Mouse (Mus musculus) forebrain, embryonic 16.5 days (tissue): ENCODE data around the gene Bcr. TPM values are rescaled to one million over a fixed set of nuclear protein-coding genes. Genes with fewer than 3 reads are reported as not detected.

Experiments
- ATAC-seq: fragments of 200-750 bp; cut with Nextera tagmentation; 2 replicates; pipeline ENCODE4 v1.8.0; 2017; ENCODE audit warnings: mild to moderate bottlenecking, moderate library complexity
- H3K27ac ChIP-seq: fragments of 300-500 bp; sonication (generic); 2 replicates; pipeline ENCODE4 v1.5.1; 2014; ENCODE audit warnings: low read length, control low read depth
- H3K27me3 ChIP-seq: fragments of 300-500 bp; sonication (generic); replicated peaks from 2 replicates; pipeline ENCODE4 v1.6.1; 2014; ENCODE audit warnings: low read length; ENCODE audit not compliant: control insufficient read depth, insufficient read depth
- H3K36me3 ChIP-seq: fragments of 300-500 bp; sonication (generic); 2 replicates; pipeline ENCODE4 v1.6.1; 2014; ENCODE audit not compliant: control insufficient read depth, insufficient read depth
- H3K4me1 ChIP-seq: fragments of 300-500 bp; sonication (generic); replicated peaks from 2 replicates; pipeline ENCODE4 v1.6.1; 2014; ENCODE audit warnings: low read length; ENCODE audit not compliant: control insufficient read depth, insufficient read depth
- H3K4me2 ChIP-seq: fragments of 300-500 bp; sonication (generic); 2 replicates; pipeline ENCODE4 v1.6.1; 2014; ENCODE audit warnings: mild to moderate bottlenecking, low read length, control low read depth
- H3K4me3 ChIP-seq: fragments of 300-500 bp; sonication (generic); replicated peaks from 2 replicates; pipeline ENCODE4 v1.5.1; 2014; ENCODE audit warnings: mild to moderate bottlenecking, low read length, control low read depth
- H3K9ac ChIP-seq: fragments of 300-500 bp; sonication (generic); replicated peaks from 2 replicates; pipeline ENCODE4 v1.6.1; 2014; ENCODE audit warnings: low read depth, low read length, control low read depth
- H3K9me3 ChIP-seq: fragments of 300-500 bp; sonication (generic); 2 replicates; pipeline ENCODE4 v1.6.1; 2016; ENCODE audit warnings: low read length; ENCODE audit not compliant: control insufficient read depth
- WGBS: fragments of 180-500 bp; shearing (Covaris S2); extraction: QIAGEN DNeasy Blood & Tissue Kit; methylation state at CpG from one replicate; pipeline ENCODE4 v1.1.7; 2014; 5-methylcytosine and 5-hydroxymethylcytosine counted together
- polyA plus RNA-seq: library from polyadenylated mRNA; unstranded; fragments of >200 nt; fragmentation: Nextera tagmentation; extraction: Ambion mirVana; gene quantifications from 2 replicates; pipeline ENCODE4 v1.2.1, GENCODE M21; 2015

The Bcr gene
- polyA plus RNA-seq, 1 experiment from 2014 or later: 17.6 TPM

DNA sequence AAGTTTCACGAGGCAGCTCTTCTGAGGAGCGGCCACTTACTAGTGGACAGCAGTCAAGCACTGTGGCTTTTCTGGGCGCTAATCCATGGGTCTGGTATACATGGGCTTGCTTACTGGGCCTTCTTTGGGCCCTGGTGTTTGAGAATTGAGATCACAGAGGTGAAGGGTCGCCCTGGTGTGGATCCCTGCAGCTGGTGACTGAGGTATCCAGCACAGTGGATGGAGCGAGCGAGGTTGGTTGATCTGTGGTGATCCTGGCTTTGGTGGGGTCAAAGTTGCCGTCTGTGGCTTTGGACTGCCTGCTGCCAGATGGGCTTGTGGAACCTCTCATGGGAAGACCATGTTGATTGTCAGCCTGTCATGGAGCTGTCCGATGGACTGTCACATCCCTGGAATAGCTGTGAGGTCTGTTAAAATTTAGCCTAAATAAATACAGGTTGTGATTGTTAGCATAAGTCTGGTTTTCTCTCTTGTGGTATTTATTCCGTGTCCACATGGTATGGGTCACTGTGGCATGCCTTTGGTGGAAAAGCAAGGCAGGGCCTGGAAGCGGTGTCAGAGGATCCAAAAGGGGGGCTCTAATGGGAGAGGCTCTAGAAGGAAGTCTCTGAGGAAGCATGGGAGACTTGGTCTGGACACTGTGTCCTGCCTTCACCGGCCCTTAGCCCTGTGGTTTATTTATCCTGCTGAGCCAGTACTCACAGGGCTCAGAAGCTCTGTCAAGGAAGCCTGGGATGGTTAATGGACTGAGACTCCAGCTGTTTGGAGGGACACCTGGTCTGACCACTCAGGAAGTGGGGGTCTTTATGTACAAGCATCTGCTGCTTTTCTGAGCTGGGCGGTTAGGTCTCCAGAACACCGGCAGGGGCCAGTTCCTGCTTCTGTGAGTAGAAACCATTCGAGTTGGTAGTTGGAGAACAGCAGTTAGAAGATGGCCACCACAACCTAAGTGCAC, 18.1 kb downstream of the Bcr start:
- H3K4me1 ChIP-seq: no peaks in the 10 kb centered on the region
- no peak overlapping the region for H3K4me3 ChIP-seq
- WGBS: 87% methylated on average over 14 of the region's 14 CpGs
- no peaks in the 10 kb centered on the region for H3K9me3 ChIP-seq
- no peaks in the 10 kb centered on the region for H3K36me3 ChIP-seq
- H3K27me3 ChIP-seq: no peaks in the 10 kb centered on the region
- H3K27ac ChIP-seq: no peak overlapping the region
- no peak for ATAC-seq
- no peak overlapping the region for H3K4me2 ChIP-seq
- no peak overlapping the region for H3K9ac ChIP-seq

- H3K9me3 ChIP-seq: 0 out of 2 replicates have a peak, but pooled peaks cover 5% of the 10 kb centered on the region
- no peaks in the 10 kb centered on the region for H3K36me3 ChIP-seq
- H3K4me2 ChIP-seq: no peak overlapping the region
- no peak overlapping the region for H3K27ac ChIP-seq
- ATAC-seq: no peak
- H3K4me1 ChIP-seq: no peaks in the 10 kb centered on the region
- no peaks in the 10 kb centered on the region for H3K27me3 ChIP-seq
- H3K4me3 ChIP-seq: no peak overlapping the region
- H3K9ac ChIP-seq: no peak overlapping the region
- WGBS: 94% methylated on average over 1 of the region's 1 CpGs
Observed at GRCm38 (mm10) chr10:75085330-75085729, 24.9 kb downstream of the Bcr start.

DNA sequence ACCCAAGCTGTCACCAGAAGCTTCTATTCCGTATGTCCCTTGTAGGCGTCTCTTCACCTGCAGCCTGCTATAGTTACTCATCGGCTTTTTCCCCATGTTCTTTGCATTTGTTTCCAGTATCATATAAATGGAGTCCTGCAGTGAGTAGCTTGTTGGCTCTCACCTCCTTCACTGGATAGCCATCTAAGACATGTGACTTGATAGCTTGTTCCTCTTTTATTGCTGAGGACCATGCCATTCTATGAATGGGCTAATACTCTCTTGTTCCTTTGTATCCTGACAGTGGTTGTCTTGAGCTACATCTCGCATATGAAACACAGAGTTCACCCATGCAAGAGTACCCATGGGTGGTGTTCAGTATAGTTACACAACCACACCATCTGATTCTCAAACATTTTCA, 28.1 kb downstream of the Bcr start:
- Histone ChIP-seq H3K9me3 (0 out of 2 replicates have a peak, but pooled peaks cover 5% of the 10 kb centered on the region), H3K4me2 (no peak overlapping the region), H3K4me1 (peaks cover 12% of the 10 kb centered on the region), H3K27me3 (no peaks in the 10 kb centered on the region), H3K36me3 (no peaks in the 10 kb centered on the region), H3K4me3 (no peak overlapping the region), H3K27ac (no peak overlapping the region), H3K9ac (no peak overlapping the region)
- 90% methylated on average over 4 of the region's 4 CpGs for WGBS
- no peak for ATAC-seq

GRCm38 (mm10) chr10:75091478-75092152, 31.2 kb downstream of the Bcr start:
- H3K27ac ChIP-seq: peak overlapping the region; percentile 20; the same call in 1 of the 2 replicates
- no peaks in the 10 kb centered on the region for H3K36me3 ChIP-seq
- H3K4me1 ChIP-seq: peaks cover 14% of the 10 kb centered on the region
- 0 out of 2 replicates have a peak, but pooled peaks cover 5% of the 10 kb centered on the region for H3K9me3 ChIP-seq
- ATAC-seq: peak; percentile 53; the same call in 1 of the 2 replicates
- 45% methylated on average over 10 of the region's 10 CpGs for WGBS
- no peak overlapping the region for H3K4me2 ChIP-seq
- H3K27me3 ChIP-seq: no peaks in the 10 kb centered on the region
- no peak overlapping the region for H3K9ac ChIP-seq
- H3K4me3 ChIP-seq: no peak overlapping the region

DNA sequence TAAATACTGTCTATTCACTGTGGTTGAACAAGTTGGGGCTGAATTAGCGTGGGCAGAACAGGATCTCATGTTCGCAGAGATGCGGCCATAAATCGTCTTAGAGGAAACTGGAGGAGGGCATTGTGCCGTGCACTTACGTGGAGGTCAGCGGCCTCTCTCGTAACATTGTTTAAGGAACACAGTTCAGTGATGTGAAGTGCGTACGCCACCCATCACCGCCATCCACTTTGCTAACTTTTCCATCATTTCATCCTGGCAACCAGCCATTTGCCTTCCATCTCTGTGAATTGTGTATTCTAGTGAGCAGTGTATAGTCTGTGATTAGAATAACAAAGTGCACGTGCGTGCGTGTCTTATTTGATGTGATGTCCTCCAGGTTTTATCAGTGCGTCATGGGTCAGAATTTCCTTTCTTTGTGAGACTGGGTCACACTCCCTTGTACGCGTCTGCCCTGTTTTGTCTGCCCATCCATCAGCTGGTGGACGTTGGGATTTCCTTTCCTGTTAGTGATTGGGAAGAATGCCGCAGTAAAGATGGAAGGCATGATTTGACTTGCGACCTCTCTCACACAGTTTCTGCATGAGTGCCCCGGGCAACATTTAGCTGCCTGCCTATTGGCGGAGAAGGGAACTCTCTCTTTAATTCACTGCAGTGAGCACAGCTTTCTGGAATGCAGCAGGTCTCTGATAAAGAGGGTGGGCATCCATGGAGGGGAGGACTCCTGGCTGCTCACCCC, 33.0 kb downstream of the Bcr start:
- Histone ChIP-seq H3K27me3 (no peaks in the 10 kb centered on the region), H3K27ac (no peak overlapping the region), H3K4me3 (no peak overlapping the region), H3K36me3 (no peaks in the 10 kb centered on the region), H3K9ac (no peak overlapping the region), H3K9me3 (no peaks in the 10 kb centered on the region), H3K4me1 (peaks cover 17% of the 10 kb centered on the region), H3K4me2 (no peak overlapping the region)
- peak; percentile 32 for ATAC-seq
- 62% methylated on average over 22 of the region's 22 CpGs for WGBS

DNA sequence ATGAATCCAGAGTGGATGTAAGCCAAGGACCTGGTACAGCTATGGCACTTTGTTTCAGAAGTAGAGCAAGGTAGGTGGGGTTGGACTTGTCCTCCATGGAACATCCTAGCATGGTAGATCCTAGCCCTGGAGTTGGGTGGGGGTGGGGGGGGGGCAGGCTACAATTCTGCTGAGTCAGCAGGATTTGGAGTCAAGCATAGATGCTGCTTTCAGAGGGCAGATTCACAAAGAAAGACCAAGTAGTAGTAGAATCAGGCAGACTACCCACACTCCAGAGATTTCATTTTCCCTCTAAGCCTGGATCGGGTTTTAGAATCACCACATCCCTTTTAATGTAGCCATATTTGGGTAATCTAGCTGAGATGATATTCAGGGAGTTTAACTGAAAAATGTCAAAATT, 33.9 kb downstream of the Bcr start:
- H3K4me2 ChIP-seq: no peak overlapping the region
- no peak overlapping the region for H3K4me3 ChIP-seq
- no peaks in the 10 kb centered on the region for H3K9me3 ChIP-seq
- no peaks in the 10 kb centered on the region for H3K36me3 ChIP-seq
- H3K9ac ChIP-seq: no peak overlapping the region
- no peaks in the 10 kb centered on the region for H3K27me3 ChIP-seq
- no peak for ATAC-seq
- WGBS: 96% methylated on average over 1 of the region's 1 CpGs
- H3K27ac ChIP-seq: no peak overlapping the region
- peaks cover 24% of the 10 kb centered on the region for H3K4me1 ChIP-seq

DNA sequence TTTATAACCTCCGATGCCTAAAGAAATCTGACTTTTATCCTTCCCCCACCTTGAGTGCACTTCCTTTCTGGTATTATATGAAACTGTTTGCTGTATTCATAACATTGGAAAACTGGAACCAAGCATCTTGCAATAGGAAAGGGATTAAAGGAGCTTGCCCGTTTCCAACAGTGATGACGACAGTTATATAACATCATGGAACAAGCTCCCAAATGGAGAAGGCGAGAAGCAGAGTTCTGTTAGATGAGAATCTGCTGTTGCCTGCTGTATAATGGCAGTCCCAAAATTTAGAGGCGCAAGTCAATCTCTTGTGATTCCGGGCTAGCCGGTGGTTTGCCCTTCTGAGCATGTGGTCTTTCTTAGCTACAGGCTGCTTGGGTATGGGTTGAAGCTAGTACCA, 34.8 kb downstream of the Bcr start:
- no peak overlapping the region for H3K9ac ChIP-seq
- no peak overlapping the region for H3K4me3 ChIP-seq
- no peaks in the 10 kb centered on the region for H3K27me3 ChIP-seq
- WGBS: 96% methylated on average over 7 of the region's 7 CpGs
- no peak overlapping the region for H3K27ac ChIP-seq
- no peaks in the 10 kb centered on the region for H3K36me3 ChIP-seq
- no peak for ATAC-seq
- no peaks in the 10 kb centered on the region for H3K9me3 ChIP-seq
- H3K4me1 ChIP-seq: peaks cover 27% of the 10 kb centered on the region
- H3K4me2 ChIP-seq: no peak overlapping the region

DNA sequence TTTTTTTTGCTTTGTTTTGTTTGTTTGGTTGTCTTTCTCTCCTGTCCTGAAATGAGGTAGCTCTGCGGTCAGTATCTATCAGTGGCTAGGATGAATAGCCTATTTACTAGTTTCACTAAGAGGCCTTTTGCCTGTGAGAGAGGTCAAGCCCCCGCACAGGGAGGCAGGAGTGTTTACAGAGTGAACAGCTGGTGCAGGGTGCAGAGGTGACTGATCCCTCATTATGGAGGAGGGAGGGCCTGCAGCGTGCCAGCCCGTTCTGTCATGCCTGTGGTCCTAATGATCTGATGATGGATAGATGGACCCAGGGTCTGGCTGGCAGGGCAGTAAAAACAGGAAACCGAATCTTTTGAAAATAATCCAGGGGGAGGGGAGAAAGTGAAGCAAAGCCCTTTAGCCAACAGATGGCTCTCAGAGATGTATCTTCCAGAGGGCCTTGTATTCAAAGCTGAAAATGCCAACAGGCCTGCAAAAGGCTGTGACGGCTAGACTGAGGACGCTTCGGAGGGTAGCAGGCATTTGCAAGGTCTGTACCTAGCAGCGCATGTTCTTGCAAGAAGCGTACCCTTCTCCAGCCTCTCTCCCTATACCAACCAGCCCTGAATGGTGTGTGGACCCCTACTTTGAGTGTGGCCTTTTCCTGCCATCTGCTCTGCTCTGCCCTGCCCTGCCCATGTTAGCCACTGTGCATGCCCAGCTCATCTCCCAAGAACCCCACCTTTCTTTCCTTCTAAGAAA, 38.2 kb downstream of the Bcr start:
- peaks cover 24% of the 10 kb centered on the region for H3K4me1 ChIP-seq
- no peak overlapping the region for H3K4me3 ChIP-seq
- H3K4me2 ChIP-seq: no peak overlapping the region
- H3K27me3 ChIP-seq: no peaks in the 10 kb centered on the region
- no peak overlapping the region for H3K27ac ChIP-seq
- no peak overlapping the region for H3K9ac ChIP-seq
- no peaks in the 10 kb centered on the region for H3K36me3 ChIP-seq
- no peaks in the 10 kb centered on the region for H3K9me3 ChIP-seq
- ATAC-seq: peak; percentile 49
- 36% methylated on average over 10 of the region's 10 CpGs for WGBS
